Mouse (Mus musculus): Measurements from ENCODE around the gene Chd3. TPM values are rescaled to one million over a fixed set of nuclear protein-coding genes. Genes with fewer than 3 reads are reported as not detected.

The Chd3 gene
- polyA plus RNA-seq, 1 experiment, result 199 TPM

- H3K27ac ChIP-seq (ENCODE audit: insufficient read depth, low read length), result no peak overlapping the region
- TF ChIP-seq CTCF (IDR thresholded peaks at IDR 0.05; ENCODE audit: borderline replicate concordance, insufficient read depth, low read length), result no peak
- no peak for TF ChIP-seq POLR2A (IDR thresholded peaks at IDR 0.05; ENCODE audit: low read depth, low read length)
- H3K4me3 ChIP-seq (ENCODE audit: insufficient read depth, low read length), result peak overlapping the region; percentile 52
- H3K4me1 ChIP-seq (ENCODE audit: control insufficient read depth, insufficient read depth, low read length), result peaks cover 8% of the 10 kb centered on the region
Observed at GRCm38 (mm10) chr11:69407724-69408004, 38.5 kb upstream of the Chd3 start.

GRCm38 (mm10) chr11:69406867-69407723 is 37.9 kb upstream of the Chd3 start:
- TF ChIP-seq CTCF (IDR thresholded peaks at IDR 0.05; ENCODE audit: borderline replicate concordance, insufficient read depth, low read length) (no peak), POLR2A (IDR thresholded peaks at IDR 0.05; ENCODE audit: low read depth, low read length) (no peak)
- H3K27ac ChIP-seq (ENCODE audit: insufficient read depth, low read length), result no peak overlapping the region
- H3K4me3 ChIP-seq (ENCODE audit: insufficient read depth, low read length), result no peak overlapping the region
- peaks cover 4% of the 10 kb centered on the region for H3K4me1 ChIP-seq (ENCODE audit: control insufficient read depth, insufficient read depth, low read length)

- no peaks in the 10 kb centered on the region; the same call in 1 of the 2 replicates for H3K4me1 ChIP-seq (ENCODE audit: control insufficient read depth, insufficient read depth, low read length)
- TF ChIP-seq POLR2A (IDR thresholded peaks at IDR 0.05; ENCODE audit: low read depth, low read length), result no peak
- no peak for TF ChIP-seq CTCF (IDR thresholded peaks at IDR 0.05; ENCODE audit: borderline replicate concordance, insufficient read depth, low read length)
- no peak overlapping the region for H3K4me3 ChIP-seq (ENCODE audit: insufficient read depth, low read length)
- no peak overlapping the region for H3K27ac ChIP-seq (ENCODE audit: insufficient read depth, low read length)
Observed at GRCm38 (mm10) chr11:69406282-69406681, 37.1 kb upstream of the Chd3 start.

- Histone ChIP-seq H3K27ac (ENCODE audit: insufficient read depth, low read length) (no peak overlapping the region), H3K4me3 (ENCODE audit: insufficient read depth, low read length) (no peak overlapping the region), H3K4me1 (ENCODE audit: control insufficient read depth, insufficient read depth, low read length) (no peaks in the 10 kb centered on the region; the same call in 1 of the 2 replicates)
- TF ChIP-seq CTCF (IDR thresholded peaks at IDR 0.05; ENCODE audit: borderline replicate concordance, insufficient read depth, low read length), result no peak
- TF ChIP-seq POLR2A (IDR thresholded peaks at IDR 0.05; ENCODE audit: low read depth, low read length), result no peak
Observed at GRCm38 (mm10) chr11:69405397-69406200, 36.4 kb upstream of the Chd3 start.

GRCm38 (mm10) chr11:69404595-69405396 is 35.6 kb upstream of the Chd3 start:
- Histone ChIP-seq H3K4me1 (ENCODE audit: control insufficient read depth, insufficient read depth, low read length) (peaks cover 3% of the 10 kb centered on the region), H3K4me3 (ENCODE audit: insufficient read depth, low read length) (no peak overlapping the region), H3K27ac (ENCODE audit: insufficient read depth, low read length) (no peak overlapping the region)
- TF ChIP-seq CTCF (IDR thresholded peaks at IDR 0.05; ENCODE audit: borderline replicate concordance, insufficient read depth, low read length), result no peak
- no peak for TF ChIP-seq POLR2A (IDR thresholded peaks at IDR 0.05; ENCODE audit: low read depth, low read length)

GRCm38 (mm10) chr11:69403691-69404594 is 34.7 kb upstream of the Chd3 start:
- TF ChIP-seq POLR2A (IDR thresholded peaks at IDR 0.05; ENCODE audit: low read depth, low read length) (no peak), CTCF (IDR thresholded peaks at IDR 0.05; ENCODE audit: borderline replicate concordance, insufficient read depth, low read length) (no peak)
- Histone ChIP-seq H3K4me1 (ENCODE audit: control insufficient read depth, insufficient read depth, low read length) (peaks cover 4% of the 10 kb centered on the region), H3K4me3 (ENCODE audit: insufficient read depth, low read length) (no peak overlapping the region), H3K27ac (ENCODE audit: insufficient read depth, low read length) (no peak overlapping the region)

- peaks cover 4% of the 10 kb centered on the region; the same call in 1 of the 2 replicates for H3K4me1 ChIP-seq (ENCODE audit: control insufficient read depth, insufficient read depth, low read length)
- no peak overlapping the region for H3K27ac ChIP-seq (ENCODE audit: insufficient read depth, low read length)
- H3K4me3 ChIP-seq (ENCODE audit: insufficient read depth, low read length), result no peak overlapping the region
- no peak for TF ChIP-seq CTCF (IDR thresholded peaks at IDR 0.05; ENCODE audit: borderline replicate concordance, insufficient read depth, low read length)
- TF ChIP-seq POLR2A (IDR thresholded peaks at IDR 0.05; ENCODE audit: low read depth, low read length), result no peak
Observed at GRCm38 (mm10) chr11:69401987-69402386, 32.8 kb upstream of the Chd3 start.

- Histone ChIP-seq H3K4me3 (ENCODE audit: insufficient read depth, low read length) (no peak overlapping the region), H3K4me1 (ENCODE audit: control insufficient read depth, insufficient read depth, low read length) (peaks cover 4% of the 10 kb centered on the region; the same call in 1 of the 2 replicates), H3K27ac (ENCODE audit: insufficient read depth, low read length) (no peak overlapping the region)
- TF ChIP-seq CTCF (IDR thresholded peaks at IDR 0.05; ENCODE audit: borderline replicate concordance, insufficient read depth, low read length) (peak; percentile 83), POLR2A (IDR thresholded peaks at IDR 0.05; ENCODE audit: low read depth, low read length) (no peak; the same call in 1 of the 2 replicates)
Observed at GRCm38 (mm10) chr11:69401210-69401637, 32.0 kb upstream of the Chd3 start.

Measured in embryonic fibroblast, embryonic 13.5 days (primary cell).